Mouse (Mus musculus): ENCODE measurements at regions not wholly inside any gene's neighbourhood (a gene's known extent, or its start where the extent isn't known, plus 50 kb on each side); places are given as distances from the start of the nearest gene placed in this dataset.

DNA sequence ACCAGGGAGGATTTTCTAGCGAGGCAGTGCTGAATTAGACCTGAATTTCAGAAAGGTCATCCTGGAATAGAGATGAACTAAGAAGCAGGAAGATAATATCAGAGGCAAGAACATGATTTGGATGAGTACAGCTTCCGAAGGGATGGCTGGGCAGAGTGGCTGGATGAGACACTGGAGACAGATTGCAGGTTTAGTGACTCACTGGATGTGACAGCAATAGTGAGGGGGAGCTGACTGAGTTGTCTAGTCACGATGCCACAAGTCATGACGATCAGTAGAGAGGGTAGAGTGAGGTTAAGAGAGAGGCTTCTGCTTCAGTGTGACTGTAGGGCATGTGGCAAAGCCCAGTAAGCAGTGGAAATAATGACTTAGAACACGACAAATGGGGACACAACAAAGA, 181.3 kb upstream of the Npy start:
- no peak for DNase-seq

DNA sequence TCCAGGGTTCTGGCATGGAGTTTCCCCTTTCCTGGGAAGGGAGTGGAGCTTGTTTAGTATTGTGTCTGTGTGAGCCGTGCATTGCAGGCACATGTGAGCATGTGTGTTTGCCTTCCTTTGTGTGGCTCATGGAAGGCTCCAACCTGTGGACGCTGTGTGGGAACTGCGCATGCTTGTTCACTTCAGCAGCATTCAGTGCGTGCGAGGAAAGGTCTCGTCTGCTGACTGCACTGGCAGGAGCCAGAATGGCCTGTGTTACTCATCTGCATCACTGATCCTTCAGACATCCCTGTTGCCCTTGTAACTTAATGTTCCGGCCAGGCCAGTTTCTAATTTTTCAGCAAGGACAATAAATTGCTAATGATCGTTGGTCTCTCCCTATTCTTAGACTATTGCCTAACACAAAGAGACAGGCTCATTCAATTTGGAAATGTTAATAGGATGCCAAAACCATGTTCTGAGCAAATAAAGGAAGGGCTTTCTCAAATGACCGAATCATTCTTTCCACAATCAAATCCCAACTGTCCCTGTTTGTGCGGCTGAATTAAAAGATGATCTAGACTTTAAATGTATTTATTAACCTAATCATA, 167.9 kb upstream of the Npy start:
- DNase-seq, result no peak

GRCm38 (mm10) chr6:49655241-49655640, 167.3 kb upstream of the Npy start:
- DNase-seq, result no peak

GRCm38 (mm10) chr6:49656359-49657280, 165.9 kb upstream of the Npy start:
- DNase-seq, result no peak

DNA sequence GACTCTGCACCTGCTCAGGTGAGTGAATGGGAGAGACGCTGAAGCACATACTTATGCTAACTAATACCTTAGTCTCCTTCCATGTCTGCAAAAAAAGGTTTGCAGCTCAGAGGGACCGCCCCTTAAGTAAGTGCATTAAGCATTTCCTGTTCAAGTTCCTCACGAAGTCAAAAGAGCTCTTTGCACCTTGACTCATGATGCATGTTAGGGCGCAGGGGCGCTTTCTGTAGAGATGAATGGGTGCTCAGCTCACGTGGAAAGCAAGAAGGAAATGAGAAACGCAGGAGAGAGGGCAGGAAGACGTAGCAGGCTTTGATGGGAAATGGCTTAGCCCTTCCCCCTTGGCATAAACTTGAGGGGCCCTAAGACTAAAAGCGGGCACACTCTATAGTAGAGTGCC, 164.5 kb upstream of the Npy start:
- DNase-seq, result no peak

DNA sequence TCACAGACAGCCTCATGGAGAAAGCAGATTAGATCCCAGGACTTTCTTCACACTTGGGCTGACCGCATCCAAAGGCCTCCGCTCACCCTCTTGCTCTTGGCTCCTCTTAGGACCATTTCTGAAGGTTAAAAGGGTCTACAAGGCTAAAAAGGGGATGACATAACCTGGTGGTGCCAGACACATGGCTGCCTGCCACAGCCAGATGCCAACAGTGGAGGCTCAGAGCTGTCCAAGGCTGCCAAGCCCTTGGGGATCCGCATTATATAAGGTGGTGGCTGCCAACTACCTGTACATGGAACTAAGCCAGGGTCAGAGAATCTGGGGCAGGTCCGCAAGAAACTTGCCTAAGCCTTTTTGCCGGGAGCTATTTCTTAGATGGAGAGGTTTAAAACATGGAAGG, 151.5 kb upstream of the Npy start:
- peak; percentile 47 to 72 for DNase-seq

GRCm38 (mm10) chr6:49671912-49672311, 150.6 kb upstream of the Npy start:
- DNase-seq, result no peak

DNA sequence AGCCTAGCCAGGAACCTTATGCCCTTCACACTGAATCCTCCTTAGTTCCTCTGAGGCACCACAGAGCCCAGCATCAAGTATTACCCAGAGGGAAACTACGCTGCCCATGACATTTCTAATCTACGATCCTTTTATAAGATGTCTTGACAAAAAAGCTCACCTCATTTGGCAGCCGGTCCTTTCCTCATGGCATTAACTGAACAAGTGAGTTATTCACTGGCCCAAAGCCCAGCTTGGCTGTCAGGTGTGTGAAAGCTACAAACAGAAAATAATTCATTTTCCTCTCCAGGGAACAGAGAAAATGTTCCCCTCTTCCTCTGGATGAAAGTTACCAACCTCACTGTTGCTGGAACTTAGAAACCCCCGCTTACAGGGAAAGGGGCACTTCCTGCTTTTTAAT, 135.7 kb upstream of the Npy start:
- no peak for DNase-seq

DNA sequence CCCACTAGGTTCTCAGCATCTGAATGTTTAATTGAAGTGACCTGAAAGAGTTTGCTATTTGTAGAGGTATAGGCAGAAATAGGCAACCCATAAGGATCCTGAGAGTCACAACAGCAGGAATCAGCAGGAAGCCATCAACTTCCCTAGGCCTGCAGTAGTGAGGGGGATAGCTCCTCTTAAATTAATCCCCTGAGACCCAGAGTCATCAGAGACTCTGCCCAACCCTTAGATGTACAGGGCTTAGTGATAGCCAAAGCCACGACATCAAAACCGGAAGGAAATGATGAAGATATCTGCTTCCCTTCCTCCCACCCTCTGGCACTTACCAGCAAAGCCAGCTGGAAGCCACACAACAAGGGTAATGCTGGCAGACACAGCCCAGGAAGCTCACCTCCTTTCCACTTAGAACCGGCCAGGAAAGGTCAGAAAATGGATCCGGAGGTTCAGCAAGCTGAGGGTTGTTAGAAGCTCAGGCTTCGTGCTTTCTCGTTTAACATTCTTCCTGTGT, 130.4 kb upstream of the Npy start:
- DNase-seq, result no peak

DNA sequence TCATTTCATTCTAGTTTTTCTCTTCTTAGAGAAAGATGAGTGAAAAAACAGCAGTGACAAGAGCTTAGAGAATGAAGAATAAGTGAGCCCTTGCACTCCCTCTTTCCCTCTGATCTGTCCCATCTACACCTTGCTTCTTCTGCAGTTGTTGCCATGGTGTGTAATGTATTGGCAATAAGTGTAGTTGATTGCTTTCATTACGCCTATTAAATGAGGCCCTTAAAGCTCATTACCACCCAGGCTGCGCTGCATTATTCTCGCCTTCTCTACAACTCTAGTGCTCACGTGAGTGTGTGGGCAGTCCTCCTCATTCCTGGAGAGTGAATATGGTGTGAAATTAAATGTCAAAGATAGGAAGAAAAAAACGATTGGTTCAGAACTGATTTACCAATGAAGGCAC, 127.7 kb upstream of the Npy start:
- no peak for DNase-seq

DNA sequence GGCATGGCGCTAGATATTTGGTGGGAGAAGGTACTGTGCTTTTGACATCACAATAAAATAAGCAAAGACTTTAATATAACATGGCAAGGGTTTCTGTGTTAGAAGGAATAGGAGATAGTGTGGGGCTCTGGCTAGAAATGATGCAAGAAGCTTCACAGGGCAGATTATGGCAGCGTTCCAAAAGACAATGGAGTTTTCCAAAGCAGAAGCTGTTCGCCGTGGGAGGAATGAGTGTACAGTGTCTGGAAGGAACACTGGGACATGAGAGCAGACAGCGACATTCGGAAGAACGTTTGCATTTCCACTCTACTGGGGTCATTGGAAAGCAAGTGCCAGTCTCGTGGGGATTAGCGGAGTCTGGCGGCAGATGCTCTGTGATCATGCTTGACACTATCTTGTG, 125.5 kb upstream of the Npy start:
- no peak for DNase-seq

DNA sequence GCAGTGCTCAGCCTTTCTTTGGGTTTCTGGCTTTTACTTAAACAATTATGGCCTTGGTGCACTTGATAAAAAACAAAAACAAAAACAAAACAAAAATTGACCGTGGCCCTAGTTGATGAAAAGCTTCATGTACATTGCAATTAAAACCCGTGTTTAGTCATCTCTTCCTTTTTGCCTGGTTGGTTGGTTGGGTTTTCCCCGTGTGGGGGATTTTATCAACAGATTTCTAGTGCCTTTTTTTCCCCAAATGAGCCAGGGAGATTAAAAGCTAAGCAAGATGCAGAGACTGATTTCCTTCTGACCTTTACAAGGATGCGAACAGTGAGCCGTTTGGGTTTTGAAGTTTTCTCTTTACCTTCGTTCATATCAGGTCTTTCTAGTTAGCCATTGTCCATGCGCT, 121.1 kb upstream of the Npy start:
- no peak for DNase-seq

- DNase-seq, result no peak
Observed at GRCm38 (mm10) chr6:49712980-49713379, 109.5 kb upstream of the Npy start.

GRCm38 (mm10) chr6:49716520-49716919, 106.0 kb upstream of the Npy start:
- peak in 1 of 2 experiments; percentile 2 for DNase-seq

DNA sequence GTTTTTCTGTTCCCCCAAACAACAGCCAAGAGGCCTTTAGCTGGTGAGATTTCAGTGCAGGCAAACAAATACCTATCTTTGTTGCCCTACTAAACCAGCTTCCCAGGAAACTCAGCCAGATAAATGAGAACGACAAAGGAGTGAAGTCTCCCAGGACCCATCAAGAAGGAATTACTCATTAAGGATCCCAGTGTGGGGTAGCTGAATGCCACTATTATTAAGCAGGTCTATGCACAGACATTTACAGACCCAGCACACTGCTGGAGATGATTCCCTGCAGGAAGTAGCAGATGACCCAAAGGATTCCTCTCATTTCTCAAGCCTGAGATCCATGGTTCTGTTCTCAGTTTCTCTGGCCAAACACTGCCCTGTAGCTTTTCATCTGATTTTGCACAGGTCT, 105.6 kb upstream of the Npy start:
- DNase-seq, result no peak

DNA sequence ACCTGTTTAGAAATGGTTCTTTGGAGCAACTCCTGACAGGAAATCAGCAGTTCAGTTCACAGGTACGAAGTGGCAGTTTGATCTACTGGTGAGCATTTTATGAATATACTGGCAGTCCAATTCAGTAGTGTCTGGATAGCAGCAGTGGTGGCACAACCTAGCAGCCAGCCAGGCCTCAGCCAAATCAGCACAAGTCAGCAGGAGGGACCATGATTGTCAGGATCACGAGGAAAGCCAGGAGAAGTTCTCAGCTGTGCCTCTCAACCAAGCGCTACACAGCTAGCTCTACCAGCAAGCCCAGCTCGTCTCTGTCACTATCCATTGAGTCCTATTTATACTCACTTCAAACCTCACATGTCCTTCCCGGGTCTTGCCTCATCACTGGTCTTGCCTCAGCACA, 89.3 kb upstream of the Npy start:
- no peak for DNase-seq

- no peak for DNase-seq
Observed at GRCm38 (mm10) chr6:49743157-49743556, 79.4 kb upstream of the Npy start.

DNA sequence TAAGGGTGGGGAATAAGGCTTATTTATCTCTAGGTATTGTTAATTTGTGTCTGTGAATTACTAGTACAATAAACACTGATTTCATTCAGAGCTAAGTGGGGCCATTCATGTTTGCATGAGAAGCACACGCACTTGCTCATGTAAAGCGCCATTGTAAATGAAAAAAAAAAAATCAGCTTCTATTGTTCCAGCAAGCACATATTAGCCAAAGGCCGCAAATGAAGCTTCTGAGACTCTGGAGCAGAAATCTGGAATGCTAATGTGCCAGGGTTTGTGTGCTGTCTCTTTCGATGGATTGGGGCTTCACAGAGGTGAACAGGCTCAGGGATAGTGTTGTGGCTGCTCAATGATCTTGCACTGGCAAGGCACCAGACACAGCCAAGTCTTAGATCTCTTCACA, 77.2 kb upstream of the Npy start:
- DNase-seq, result no peak

DNA sequence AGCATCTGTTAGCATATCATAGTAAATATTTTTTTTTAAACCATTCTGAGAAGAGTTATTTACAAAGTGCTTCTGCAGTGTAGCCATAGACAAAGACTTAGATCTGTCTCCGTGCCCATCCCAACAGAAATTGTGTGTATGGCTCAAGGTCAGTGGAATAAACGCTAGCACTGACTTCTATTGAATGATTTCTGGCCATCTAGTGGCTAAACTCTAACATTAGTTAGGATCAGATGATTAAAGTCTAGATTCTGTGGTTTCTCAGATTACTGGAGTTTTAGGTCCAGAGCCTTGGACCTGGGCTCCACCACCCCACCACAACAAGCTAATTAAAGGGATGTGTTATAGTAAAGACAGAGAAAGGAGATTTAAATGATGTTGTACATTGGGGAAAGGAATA, 72.0 kb upstream of the Npy start:
- no peak for DNase-seq

DNA sequence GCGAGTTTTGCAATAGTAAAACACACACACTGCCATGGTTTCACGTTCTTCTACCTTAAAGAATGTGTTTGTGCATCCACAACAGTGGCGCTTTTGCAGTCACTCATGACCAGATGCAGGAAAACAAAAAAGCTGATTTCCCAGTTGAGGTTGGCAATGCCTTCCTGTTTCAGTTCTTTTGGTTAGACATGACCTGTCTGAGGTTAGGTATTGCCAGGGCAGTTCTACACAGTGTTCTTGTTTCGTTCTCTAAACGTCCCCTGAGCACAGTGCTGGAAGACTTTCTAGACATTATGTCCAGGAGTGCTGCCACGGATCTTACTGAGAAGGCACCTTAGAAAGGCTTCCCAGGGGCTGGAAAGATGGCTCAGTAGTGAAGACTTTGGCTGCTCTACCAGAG, 62.9 kb upstream of the Npy start:
- DNase-seq, result no peak

- DNase-seq, result no peak
Observed at GRCm38 (mm10) chr6:49764746-49765145, 57.8 kb upstream of the Npy start.

DNA sequence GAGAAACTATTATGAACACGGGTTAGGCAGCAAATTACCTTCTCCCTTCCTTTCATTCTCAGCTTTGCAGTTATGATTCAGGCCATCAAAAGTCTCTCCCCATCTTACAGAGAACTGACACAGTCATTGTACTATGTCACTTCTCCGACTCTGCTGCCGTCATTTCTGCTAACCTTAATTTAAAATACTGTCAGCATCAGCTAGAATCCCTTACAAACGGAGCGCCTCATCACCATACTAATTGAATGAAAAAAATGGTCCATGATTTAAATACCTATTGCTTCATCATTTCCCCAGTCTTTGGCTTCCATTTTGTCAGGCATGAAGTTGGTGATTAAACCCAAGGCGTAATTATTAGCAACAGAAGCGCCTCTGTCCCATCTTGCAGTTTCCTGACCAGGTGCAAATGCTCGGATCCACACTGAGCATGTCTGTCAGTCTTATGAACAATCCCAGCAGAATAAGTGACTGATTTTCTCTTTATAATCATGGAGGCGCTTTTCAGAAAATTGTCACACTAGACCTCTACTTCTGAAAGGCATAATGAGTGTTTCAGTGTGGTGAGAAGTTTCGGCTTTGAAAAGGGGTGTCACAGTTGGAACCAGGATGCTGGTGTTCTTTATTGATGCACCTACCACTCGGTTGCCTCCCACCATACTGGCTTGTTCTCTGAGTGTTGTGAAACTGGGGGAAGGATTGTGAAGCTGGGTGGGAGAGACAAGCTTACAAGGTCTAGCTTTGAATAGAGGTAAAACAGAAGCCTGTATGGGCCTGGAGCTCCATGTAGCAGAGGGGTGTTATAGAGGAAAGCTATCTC, 52.4 kb upstream of the Npy start:
- no peak for DNase-seq

All from kidney, adult 8-10 months (tissue).